Mouse (Mus musculus): ENCODE measurements around the gene Grsf1. TPM values are rescaled to one million over a fixed set of nuclear protein-coding genes. Genes with fewer than 3 reads are reported as not detected.

The Grsf1 gene
- total RNA-seq (2023): 31.2 and 32.0 TPM in 2 replicates

DNA sequence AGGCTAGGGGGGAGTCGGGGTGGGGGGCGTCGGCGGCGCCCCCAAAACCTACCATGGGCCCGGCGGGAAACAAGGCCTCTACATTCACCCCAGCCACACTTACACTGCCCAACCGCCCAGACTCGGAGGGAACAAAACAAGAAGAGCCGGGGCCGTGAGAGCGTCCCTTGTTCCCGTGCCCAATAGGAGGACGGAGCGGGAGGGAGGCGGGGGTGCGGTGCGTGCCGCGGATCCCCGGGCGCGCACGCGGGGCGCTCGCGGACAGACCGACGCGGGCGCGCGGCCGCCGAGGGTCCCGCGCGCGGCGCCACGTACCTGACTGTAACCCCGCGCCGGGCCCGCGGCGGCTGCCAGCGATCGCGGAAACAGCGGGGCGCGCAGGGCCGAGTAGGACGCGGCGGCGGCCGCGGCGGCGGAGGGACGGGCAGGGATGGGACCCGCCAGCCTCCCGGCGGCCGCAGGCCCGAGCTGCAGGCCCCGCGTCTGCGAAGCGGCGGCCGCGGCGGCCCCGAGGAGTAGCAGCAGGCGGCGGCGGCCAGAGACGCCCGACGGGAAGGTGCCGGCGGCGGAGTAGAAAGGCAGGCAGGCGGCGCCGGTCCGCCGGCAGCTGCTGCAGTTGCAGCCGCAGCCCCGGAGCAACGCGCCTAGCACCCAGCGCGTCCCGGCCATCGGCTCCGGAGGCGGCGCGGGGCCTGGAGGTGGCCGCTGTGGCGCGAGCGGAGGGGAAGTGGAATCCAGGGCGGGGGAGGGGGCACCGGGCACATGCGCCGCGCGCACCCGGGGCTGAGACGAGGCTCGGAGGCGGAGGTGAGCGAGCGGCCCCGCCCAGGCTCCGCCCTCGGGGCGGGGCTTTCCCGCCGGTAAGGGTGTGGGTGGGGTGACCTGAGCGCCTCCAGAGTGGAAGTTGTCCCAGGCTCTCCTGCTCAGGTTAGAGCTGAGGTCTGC is at the start of gene Grsf1:
TSS of gene Grsf1 (minus strand) at position 729 of the 945 bp plus-strand sequence.

GRCm38 (mm10) chr5:88720116-88721002 is 44.4 kb upstream of the Grsf1 start, which contains the start of gene Mob1b:
TSS of gene Mob1b (plus strand) at chr5:88720855.

Other genes with a start within 250 kb of the Grsf1 start
- gene Ambn, start 220.2 kb downstream of the Grsf1 start, total RNA-seq (2023): not detected in 2 replicates
- gene Enam, start 188.2 kb downstream of the Grsf1 start, total RNA-seq (2023): not detected in 2 replicates
- 35.7 and 53.5 TPM in 2 replicates for gene Jchain, start 148.3 kb downstream of the Grsf1 start, total RNA-seq (2023)
- 25.8 and 36.6 TPM in 2 replicates for gene Utp3, start 121.7 kb downstream of the Grsf1 start, total RNA-seq (2023)
- gene Rufy3, start 111.1 kb downstream of the Grsf1 start, total RNA-seq (2023): 8.6 and 10.5 TPM in 2 replicates
- 20.6 and 25.2 TPM in 2 replicates for gene Mob1b, start 44.7 kb upstream of the Grsf1 start, total RNA-seq (2023)
- 43.0 and 49.3 TPM in 2 replicates for gene Dck, start 88.8 kb upstream of the Grsf1 start, total RNA-seq (2023)
- gene Slc4a4, start 210.6 kb upstream of the Grsf1 start, total RNA-seq (2023): not detected in 2 replicates

Measured in neutrophil, adult 65 days (primary cell).